Mouse (Mus musculus) heart, postnatal 0 days (tissue): Measurements from ENCODE around the gene Dohh.

Experiments
- CTCF ChIP-seq: IDR thresholded peaks from 2 replicates; pipeline ENCODE4 v1.5.1; 2016; ENCODE audit warnings: antibody characterized with exemption, control low read depth, low read depth
- EP300 ChIP-seq: IDR thresholded peaks from 2 replicates; pipeline ENCODE4 v1.6.1; 2016; ENCODE audit warnings: antibody characterized with exemption, low read depth

DNA sequence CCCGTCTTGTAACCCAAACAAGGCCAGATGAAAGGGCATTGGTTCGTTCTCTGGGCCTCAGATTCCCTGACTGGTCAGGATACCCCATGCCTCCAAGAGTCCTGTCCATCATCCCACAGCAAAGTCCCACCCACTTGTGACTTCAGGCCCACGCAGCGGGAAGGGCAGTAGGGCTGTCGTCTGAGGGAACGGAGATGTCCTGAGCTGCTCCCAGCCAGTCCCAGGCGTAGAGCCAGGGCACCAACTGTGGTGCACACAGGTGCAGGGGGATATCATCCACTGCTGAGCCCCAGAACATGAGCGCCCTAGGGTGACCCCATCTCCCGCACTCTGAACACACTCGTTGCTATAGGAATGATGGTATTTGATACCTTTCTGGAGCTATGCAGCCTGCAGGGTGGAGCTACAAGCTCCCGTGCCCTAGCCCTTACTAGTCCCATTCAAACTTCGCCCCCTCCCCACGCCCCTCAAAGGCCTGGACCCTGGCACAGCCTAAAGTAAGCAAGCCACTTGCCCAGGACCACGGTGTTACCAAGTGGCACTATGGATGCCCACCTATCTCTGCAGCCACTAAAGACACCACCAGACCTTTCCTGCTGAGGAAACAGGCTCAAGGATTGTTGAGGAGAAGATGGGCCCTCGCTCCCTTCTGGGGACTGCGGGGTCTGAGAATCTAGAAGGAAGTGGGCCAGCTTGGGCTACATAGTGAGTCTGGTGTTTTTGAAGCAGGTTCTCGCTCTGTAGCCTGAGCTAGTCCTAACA is 31.5 kb downstream of the Dohh start:
- TF ChIP-seq CTCF (no peak), EP300 (no peak)
